Comparison of ENCODE assay signal across 12 mouse cellular contexts in genomic region chr10:18194737-18195141, GRCm38 (mm10). TPM values are rescaled to one million over a fixed set of nuclear protein-coding genes. Genes with fewer than 3 reads are reported as not detected.
A peak's percentile ranks its signal among the peaks of the same experiment; 100 is the strongest.
DNase-seq lines count a peak whose midpoint lies in the region; ATAC-seq lines count a peak whose summit lies in the region.
"Had no signal": no experiment of that assay in that cellular context is flagged by ENCODE, and none has a peak within 500 bp of the region (broad histone marks: within the 10 kb centered on the region; RNA-seq: fewer than 3 reads in every experiment).

No protein-coding gene starts in this region.

- no peak overlapping the region for H3K4me2 ChIP-seq in hindbrain, embryonic 11.5 days (replicated peaks; ENCODE audit: low read depth, low read length)
- H3K4me2 ChIP-seq in hindbrain, embryonic 13.5 days = no peak overlapping the region
- H3K4me2 ChIP-seq in embryonic facial prominence, embryonic 13.5 days = peak overlapping the region; percentile 22
- H3K4me2 ChIP-seq: hindbrain, embryonic 14.5 days had no signal

- no peak for ATAC-seq in hindbrain, embryonic 11.5 days (ENCODE audit: low FRiP score)
- ATAC-seq in hindbrain, embryonic 13.5 days (ENCODE audit: low FRiP score) = no peak
- peak; percentile 83; the same call in 1 of the 2 replicates for ATAC-seq in embryonic facial prominence, embryonic 13.5 days (ENCODE audit: insufficient number of reproducible peaks, insufficient read depth, low FRiP score, low TSS enrichment, low read depth)
- peak; percentile 60 for ATAC-seq in monocyte, adult 5-6 weeks (replicated peaks; ENCODE audit: insufficient number of reproducible peaks, low FRiP score, low TSS enrichment, poor library complexity, severe bottlenecking)

- no peaks in the 10 kb centered on the region for H3K36me3 ChIP-seq in hindbrain, embryonic 11.5 days (ENCODE audit: control insufficient read depth, insufficient read depth, low read length)
- H3K36me3 ChIP-seq in hindbrain, embryonic 13.5 days = no peaks in the 10 kb centered on the region
- no peaks in the 10 kb centered on the region for H3K36me3 ChIP-seq in embryonic facial prominence, embryonic 13.5 days
- H3K36me3 ChIP-seq in limb, embryonic 10.5 days = no peaks in the 10 kb centered on the region
- no peaks in the 10 kb centered on the region for H3K36me3 ChIP-seq in forebrain, embryonic 10.5 days (replicated peaks)

- no peak overlapping the region for H3K9ac ChIP-seq in hindbrain, embryonic 11.5 days (ENCODE audit: low read depth, low read length)
- H3K9ac ChIP-seq in hindbrain, embryonic 13.5 days = no peak overlapping the region
- H3K9ac ChIP-seq in embryonic facial prominence, embryonic 13.5 days = no peak overlapping the region
- H3K9ac ChIP-seq: hindbrain, embryonic 14.5 days had no signal

- no peaks in the 10 kb centered on the region for H3K27me3 ChIP-seq in hindbrain, embryonic 11.5 days (ENCODE audit: control insufficient read depth, insufficient read depth, low read length)
- no peaks in the 10 kb centered on the region for H3K27me3 ChIP-seq in hindbrain, embryonic 13.5 days
- H3K27me3 ChIP-seq in embryonic facial prominence, embryonic 13.5 days = no peaks in the 10 kb centered on the region
- H3K27me3 ChIP-seq in limb, embryonic 10.5 days (ENCODE audit: low read depth, poor library complexity, severe bottlenecking) = no peaks in the 10 kb centered on the region
- H3K27me3 ChIP-seq in forebrain, embryonic 10.5 days (ENCODE audit: poor library complexity, severe bottlenecking) = no peaks in the 10 kb centered on the region

- H3K9me3 ChIP-seq in hindbrain, embryonic 11.5 days (ENCODE audit: control insufficient read depth, low read length) = no peaks in the 10 kb centered on the region
- H3K9me3 ChIP-seq in hindbrain, embryonic 13.5 days = no peaks in the 10 kb centered on the region
- no peaks in the 10 kb centered on the region for H3K9me3 ChIP-seq in embryonic facial prominence, embryonic 13.5 days
- no peaks in the 10 kb centered on the region for H3K9me3 ChIP-seq in limb, embryonic 10.5 days (replicated peaks)
- no peaks in the 10 kb centered on the region for H3K9me3 ChIP-seq in forebrain, embryonic 10.5 days

- WGBS in hindbrain, embryonic 11.5 days = 62% methylated on average over 14 of the region's 14 CpGs
- 63% methylated on average over 14 of the region's 14 CpGs for WGBS in hindbrain, embryonic 13.5 days
- 56% methylated on average over 14 of the region's 14 CpGs for WGBS in embryonic facial prominence, embryonic 13.5 days
- 44% methylated on average over 14 of the region's 14 CpGs for WGBS in limb, embryonic 10.5 days
- 75% methylated on average over 14 of the region's 14 CpGs for WGBS in forebrain, embryonic 10.5 days

- no peaks in the 10 kb centered on the region for H3K4me1 ChIP-seq in hindbrain, embryonic 11.5 days (replicated peaks; ENCODE audit: control insufficient read depth, insufficient read depth, low read length)
- H3K4me1 ChIP-seq in hindbrain, embryonic 13.5 days (replicated peaks) = no peaks in the 10 kb centered on the region
- peaks cover 11% of the 10 kb centered on the region for H3K4me1 ChIP-seq in embryonic facial prominence, embryonic 13.5 days
- H3K4me1 ChIP-seq in limb, embryonic 10.5 days = peaks cover 6% of the 10 kb centered on the region; the same call in 1 of the 2 replicates
- peaks cover 7% of the 10 kb centered on the region for H3K4me1 ChIP-seq in forebrain, embryonic 10.5 days

- peak; percentile 7 for DNase-seq in hindbrain, embryonic 11.5 days (ENCODE audit: low spot score)
- DNase-seq in limb, embryonic 10.5 days (ENCODE audit: low spot score) = peak; percentile 60
- DNase-seq in cerebellum, adult 9-11 months = no peak
- DNase-seq in forebrain, embryonic 10.5 days (ENCODE audit: extremely low spot score, low spot score) = no peak
- no peak for DNase-seq in right cerebral cortex, postnatal 25 days
- DNase-seq: B cell, adult 2 months; cerebellum, adult 11-12 months had no signal

- no peak overlapping the region for H3K27ac ChIP-seq in hindbrain, embryonic 11.5 days (ENCODE audit: low read depth, low read length)
- H3K27ac ChIP-seq in hindbrain, embryonic 13.5 days = no peak overlapping the region
- H3K27ac ChIP-seq in embryonic facial prominence, embryonic 13.5 days = peak overlapping the region; percentile 62
- H3K27ac ChIP-seq in limb, embryonic 10.5 days = no peak overlapping the region
- no peak overlapping the region for H3K27ac ChIP-seq in forebrain, embryonic 10.5 days
- H3K27ac ChIP-seq: hindbrain, embryonic 14.5 days had no signal

- H3K4me3 ChIP-seq in hindbrain, embryonic 11.5 days (ENCODE audit: low read depth, low read length) = no peak overlapping the region
- no peak overlapping the region for H3K4me3 ChIP-seq in hindbrain, embryonic 13.5 days
- no peak overlapping the region for H3K4me3 ChIP-seq in embryonic facial prominence, embryonic 13.5 days
- H3K4me3 ChIP-seq in limb, embryonic 10.5 days = no peak overlapping the region
- no peak overlapping the region for H3K4me3 ChIP-seq in forebrain, embryonic 10.5 days

RNA-seq across cellular contexts. Expression of gene Ect2l, which starts 16.0 kb away (rescaled TPM):
- polyA plus RNA-seq in hindbrain, embryonic 11.5 days (2014; fragmentation: Nextera tagmentation; extraction: Ambion mirVana) = 0.12 TPM in 1 of 2 replicates, not detected in the other
- polyA plus RNA-seq in hindbrain, embryonic 13.5 days (2015; fragmentation: Nextera tagmentation; extraction: Ambion mirVana) = 0.27 and 0.62 TPM in 2 replicates
- 0.34 and 0.98 TPM in 2 replicates for polyA plus RNA-seq in embryonic facial prominence, embryonic 13.5 days (2015; fragmentation: Nextera tagmentation; extraction: Ambion mirVana)
- polyA plus RNA-seq in limb, embryonic 10.5 days (2016; fragmentation: Nextera tagmentation; extraction: Ambion mirVana) = 0.54 and 0.87 TPM in 2 replicates
- total RNA-seq in monocyte, adult 5-6 weeks (2017) = not detected in 3 replicates
- 0.31 and 0.49 TPM in 2 replicates for polyA plus RNA-seq in forebrain, embryonic 10.5 days (2016; fragmentation: Nextera tagmentation; extraction: Ambion mirVana)
- polyA plus RNA-seq: liver, embryonic 16.5 days had no signal

RNA-seq across cellular contexts. Expression of gene Ccdc28a, which starts 40.1 kb away (rescaled TPM):
- 7.0 and 8.5 TPM in 2 replicates for polyA plus RNA-seq in hindbrain, embryonic 11.5 days (2014; fragmentation: Nextera tagmentation; extraction: Ambion mirVana)
- 6.6 and 9.3 TPM in 2 replicates for polyA plus RNA-seq in hindbrain, embryonic 13.5 days (2015; fragmentation: Nextera tagmentation; extraction: Ambion mirVana)
- 10.3 and 10.7 TPM in 2 replicates for polyA plus RNA-seq in embryonic facial prominence, embryonic 13.5 days (2015; fragmentation: Nextera tagmentation; extraction: Ambion mirVana)
- 6.1 and 6.5 TPM in 2 replicates for polyA plus RNA-seq in limb, embryonic 10.5 days (2016; fragmentation: Nextera tagmentation; extraction: Ambion mirVana)
- total RNA-seq in monocyte, adult 5-6 weeks (2017) = 10.0 to 14.3 TPM (median 11.8 TPM) in 3 replicates
- polyA plus RNA-seq in forebrain, embryonic 10.5 days (2016; fragmentation: Nextera tagmentation; extraction: Ambion mirVana) = 6.3 and 7.8 TPM in 2 replicates

Comparison
In these comparisons a context has a peak if more than half of its experiments do, and no peak if none do; other contexts are left out.
1. ATAC-seq: peak in embryonic facial prominence, embryonic 13.5 days (single experiment) and monocyte, adult 5-6 weeks (single experiment); none in hindbrain, embryonic 11.5 days (single experiment) and hindbrain, embryonic 13.5 days (single experiment).
2. DNase-seq: peak in hindbrain, embryonic 11.5 days (single experiment) and limb, embryonic 10.5 days (single experiment); none in cerebellum, adult 9-11 months (single experiment), forebrain, embryonic 10.5 days (single experiment) and right cerebral cortex, postnatal 25 days (single experiment).